Mouse (Mus musculus) MEL (cell line): Measurements from ENCODE around the gene Nr2f2.

ENCODE experiments used
- CTCF ChIP-seq, 3 experiments: IDR thresholded peaks in 2 of 3; conservative IDR thresholded peaks in 1 of 3; 2 replicates each; pipeline ENCODE4 v1.5.1; 2011 to 2012; ENCODE audit warnings: low read length in 3 of 3, low read depth in 2 of 3, mild to moderate bottlenecking in 2 of 3, improper control_type of control experiment in 1 of 3, inconsistent platforms in 1 of 3, mixed read lengths in 1 of 3, moderate library complexity in 1 of 3; ENCODE audit not compliant: control insufficient read depth in 1 of 3, insufficient read depth in 1 of 3, poor library complexity in 1 of 3, severe bottlenecking in 1 of 3
- E2F4 ChIP-seq: IDR thresholded peaks from 2 replicates; pipeline ENCODE4 v1.6.1; 2011; ENCODE audit warnings: low read depth, low read length, improper control_type of control experiment, borderline replicate concordance
- HCFC1 ChIP-seq: IDR thresholded peaks from 2 replicates; pipeline ENCODE4 v1.6.1; 2012; ENCODE audit warnings: low read depth, mild to moderate bottlenecking, inconsistent platforms, low read length, improper control_type of control experiment, moderate library complexity
- POLR2A ChIP-seq, 2 experiments: IDR thresholded peaks; 2 replicates each; pipeline ENCODE4 v1.6.1; 2011 to 2012; ENCODE audit warnings: low read length in 2 of 2, mild to moderate bottlenecking in 2 of 2, control low read depth in 1 of 2, improper control_type of control experiment in 1 of 2, low read depth in 1 of 2, moderate library complexity in 1 of 2; ENCODE audit not compliant: control insufficient read depth in 1 of 2, insufficient read depth in 1 of 2, poor library complexity in 1 of 2
- SIN3A ChIP-seq: IDR thresholded peaks from 2 replicates; pipeline ENCODE4 v1.6.1; 2012; ENCODE audit warnings: low read length, improper control_type of control experiment, inconsistent platforms
- ZNF384 ChIP-seq: IDR thresholded peaks from 2 replicates; pipeline ENCODE4 v1.6.1; 2012; ENCODE audit warnings: low read depth, mild to moderate bottlenecking, inconsistent platforms, low read length, improper control_type of control experiment

- TF ChIP-seq POLR2A (IDR thresholded peaks at IDR 0.05; ENCODE audit: control insufficient read depth in 1 of 2, insufficient read depth in 1 of 2, low read depth in 1 of 2, low read length in 2 of 2, poor library complexity in 1 of 2) (no peak), HCFC1 (no peak), CTCF (IDR thresholded peaks at IDR 0.05 in 2 of 3, conservative IDR thresholded peaks at IDR 0.05 in 1 of 3; ENCODE audit: control insufficient read depth in 1 of 3, insufficient read depth in 1 of 3, low read depth in 2 of 3, low read length in 3 of 3, poor library complexity in 1 of 3, severe bottlenecking in 1 of 3) (no peak), SIN3A (no peak), ZNF384 (no peak), E2F4 (no peak)
Measured at GRCm38 (mm10) chr7:70346951-70347617, 19.5 kb downstream of the Nr2f2 start.
